Mouse (Mus musculus) liver, embryonic 13.5 days (tissue): ENCODE results near the gene Pfn1. TPM values are rescaled to one million over a fixed set of nuclear protein-coding genes. Genes with fewer than 3 reads are reported as not detected.
A peak's percentile ranks its signal among the peaks of the same experiment; 100 is the strongest.

ENCODE experiments used
- ATAC-seq: fragments of 200-750 bp; cut with Nextera tagmentation; 2 replicates; pipeline ENCODE4 v1.8.0; 2017; ENCODE audit warnings: low read depth, mild to moderate bottlenecking, moderate number of reproducible peaks, moderate library complexity
- DNase-seq: peaks from one replicate; pipeline ENCODE4 v3.0.0; 2022
- H3K27ac ChIP-seq: fragments of 300-500 bp; sonication (generic); 2 replicates; pipeline ENCODE4 v1.5.1; 2015; ENCODE audit warnings: moderate library complexity, mild to moderate bottlenecking, inconsistent platforms
- H3K27me3 ChIP-seq: fragments of 300-500 bp; sonication (generic); 2 replicates; pipeline ENCODE4 v1.6.1; 2015; ENCODE audit warnings: mild to moderate bottlenecking, inconsistent platforms
- H3K36me3 ChIP-seq: fragments of 300-500 bp; sonication (generic); 2 replicates; pipeline ENCODE4 v1.6.1; 2015; ENCODE audit warnings: mild to moderate bottlenecking, inconsistent platforms
- H3K4me1 ChIP-seq: fragments of 300-500 bp; sonication (generic); replicated peaks from 2 replicates; pipeline ENCODE4 v1.6.1; 2015; ENCODE audit warnings: inconsistent platforms
- H3K4me2 ChIP-seq: fragments of 300-500 bp; sonication (generic); 2 replicates; pipeline ENCODE4 v1.6.1; 2015; ENCODE audit warnings: inconsistent platforms, mild to moderate bottlenecking, moderate library complexity
- H3K4me3 ChIP-seq: fragments of 300-500 bp; sonication (generic); replicated peaks from 2 replicates; pipeline ENCODE4 v1.5.1; 2015; ENCODE audit warnings: mild to moderate bottlenecking, inconsistent platforms
- H3K9ac ChIP-seq: fragments of 300-500 bp; sonication (generic); 2 replicates; pipeline ENCODE4 v1.6.1; 2015; ENCODE audit warnings: mild to moderate bottlenecking, inconsistent platforms
- H3K9me3 ChIP-seq: fragments of 300-500 bp; sonication (generic); replicated peaks from 2 replicates; pipeline ENCODE4 v1.6.1; 2016; ENCODE audit warnings: inconsistent platforms
- WGBS: fragments of 180-500 bp; shearing (Covaris S2); methylation state at CpG from one replicate; pipeline ENCODE4 v1.1.7; 2015; ENCODE audit not compliant: insufficient replicate concordance; 5-methylcytosine and 5-hydroxymethylcytosine counted together
- polyA plus RNA-seq: library from polyadenylated mRNA; unstranded; fragments of >200 nt; fragmentation: Nextera tagmentation; extraction: Ambion mirVana; gene quantifications from 2 replicates; pipeline ENCODE4 v1.2.1, GENCODE M21; 2015

Gene Pfn1
- polyA plus RNA-seq, 1 experiment from 2014 or later: 1,347 TPM

DNA sequence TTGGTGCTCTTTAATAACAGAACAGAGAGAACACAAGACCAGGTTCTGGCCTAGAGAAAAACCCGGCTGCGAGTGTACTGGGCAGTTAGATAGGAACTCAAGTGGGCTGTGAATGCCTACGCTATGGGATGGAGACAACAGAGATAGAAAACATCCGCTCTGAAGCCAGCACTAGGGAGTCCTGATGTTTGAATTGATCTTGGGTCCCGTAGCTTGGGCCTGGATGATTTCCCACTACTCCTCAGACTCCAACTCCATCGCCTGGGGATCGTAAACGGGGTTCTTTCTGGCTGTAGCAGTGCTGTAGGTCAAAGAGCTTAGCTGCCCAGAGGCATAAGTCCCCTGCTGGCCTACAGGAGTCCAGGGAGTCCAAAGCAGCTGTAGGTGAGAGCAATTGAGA lies 33.9 kb upstream of the Pfn1 start:
- no peak for DNase-seq
- H3K9me3 ChIP-seq: no peaks in the 10 kb centered on the region
- no peak for ATAC-seq
- peak overlapping the region; percentile 81 for H3K4me3 ChIP-seq
- H3K36me3 ChIP-seq: peaks cover 10% of the 10 kb centered on the region
- H3K27ac ChIP-seq: peak overlapping the region; percentile 74
- H3K4me1 ChIP-seq: peaks cover 28% of the 10 kb centered on the region
- WGBS: 36% methylated on average over 8 of the region's 8 CpGs
- H3K9ac ChIP-seq: peak overlapping the region; percentile 87
- 0 out of 2 replicates have a peak, but pooled peaks cover 3% of the 10 kb centered on the region for H3K27me3 ChIP-seq
- peak overlapping the region; percentile 96 for H3K4me2 ChIP-seq

DNA sequence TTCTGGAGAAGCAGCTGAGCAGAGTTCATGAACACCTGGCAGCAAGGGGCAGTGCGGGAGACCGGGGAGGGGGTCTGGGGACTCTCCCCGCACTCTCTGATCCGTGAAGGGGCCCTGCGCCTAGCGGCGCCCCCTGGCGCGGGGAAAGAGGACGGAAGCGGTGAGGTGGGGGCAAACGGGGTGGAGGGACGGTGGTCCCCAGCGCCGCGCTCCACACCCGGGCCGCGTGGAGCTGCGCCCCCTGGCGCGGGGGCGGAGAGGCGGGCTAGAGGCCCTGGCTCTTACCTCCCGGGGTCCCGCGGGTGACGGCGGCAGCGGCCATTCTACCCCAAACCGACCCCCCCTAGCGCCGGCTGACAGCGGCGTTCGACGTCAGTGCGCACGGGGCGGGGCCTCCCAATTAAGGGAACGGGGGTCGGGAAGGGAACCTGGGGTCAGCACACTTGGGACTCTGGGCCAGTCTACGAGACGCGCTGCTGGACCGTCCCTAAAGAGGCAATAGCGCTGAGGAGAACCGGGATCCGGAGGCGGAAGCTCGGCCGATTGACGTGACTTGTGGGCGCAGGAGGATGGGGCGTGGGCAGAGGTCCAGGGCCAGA lies 33.3 kb upstream of the Pfn1 start, which contains the start of gene Camta2:
TSS of gene Camta2 (minus strand) at position 505 of the 599 bp plus-strand sequence.
- peak; percentile 71 for ATAC-seq
- H3K36me3 ChIP-seq: peaks cover 15% of the 10 kb centered on the region
- no peaks in the 10 kb centered on the region for H3K9me3 ChIP-seq
- H3K27me3 ChIP-seq: 0 out of 2 replicates have a peak, but pooled peaks cover 3% of the 10 kb centered on the region
- WGBS: 0% methylated on average over 53 of the region's 55 CpGs
- peaks cover 30% of the 10 kb centered on the region for H3K4me1 ChIP-seq
- H3K9ac ChIP-seq: peak within 1 kb of the TSS; percentile 87
- H3K4me3 ChIP-seq: peak within 1 kb of the TSS; percentile 81
- peak within 1 kb of the TSS; percentile 74 for H3K27ac ChIP-seq
- H3K4me2 ChIP-seq: peak within 1 kb of the TSS; percentile 96
- peak; percentile 70 for DNase-seq

DNA sequence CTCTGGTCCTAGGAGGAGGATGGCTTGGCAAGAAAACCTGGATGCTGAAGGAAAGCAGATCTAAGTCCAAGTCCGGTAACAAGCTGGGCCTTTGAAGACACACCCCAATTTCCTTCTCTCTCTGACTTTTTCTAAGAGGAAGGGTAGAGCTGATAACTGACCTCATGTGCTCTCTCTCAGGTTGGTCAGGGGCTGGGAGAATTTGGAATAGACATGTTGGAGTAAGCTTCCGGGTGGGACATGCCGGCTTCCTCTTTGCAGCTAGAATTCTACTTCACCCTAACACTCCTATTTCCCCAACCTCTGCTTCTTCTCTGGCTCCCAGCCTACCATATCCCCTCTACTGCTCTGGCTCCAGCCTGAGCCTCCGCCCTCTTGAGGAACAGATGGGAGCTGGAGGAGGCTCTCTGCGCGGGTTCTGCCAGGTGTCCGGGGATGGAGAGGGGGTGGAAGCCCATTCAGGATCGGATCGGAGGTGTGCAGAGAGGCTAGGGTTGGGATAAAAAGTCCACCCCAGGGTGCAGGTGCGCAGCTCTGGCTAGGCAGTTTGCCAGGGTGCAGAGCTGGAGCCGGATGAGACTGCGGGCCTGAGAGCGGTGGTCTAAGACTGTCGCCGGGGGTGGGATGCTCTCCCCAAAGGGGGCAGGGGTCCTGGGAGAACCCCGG lies 32.6 kb upstream of the Pfn1 start:
- Histone ChIP-seq H3K4me2 (peak overlapping the region; percentile 96), H3K27ac (peak overlapping the region; percentile 74), H3K36me3 (peaks cover 18% of the 10 kb centered on the region), H3K4me1 (peaks cover 36% of the 10 kb centered on the region), H3K9ac (peak overlapping the region; percentile 87), H3K27me3 (0 out of 2 replicates have a peak, but pooled peaks cover 3% of the 10 kb centered on the region), H3K9me3 (no peaks in the 10 kb centered on the region), H3K4me3 (peak overlapping the region; percentile 81)
- peak; percentile 29 for ATAC-seq
- no peak for DNase-seq
- 2% methylated on average over 16 of the region's 16 CpGs for WGBS

DNA sequence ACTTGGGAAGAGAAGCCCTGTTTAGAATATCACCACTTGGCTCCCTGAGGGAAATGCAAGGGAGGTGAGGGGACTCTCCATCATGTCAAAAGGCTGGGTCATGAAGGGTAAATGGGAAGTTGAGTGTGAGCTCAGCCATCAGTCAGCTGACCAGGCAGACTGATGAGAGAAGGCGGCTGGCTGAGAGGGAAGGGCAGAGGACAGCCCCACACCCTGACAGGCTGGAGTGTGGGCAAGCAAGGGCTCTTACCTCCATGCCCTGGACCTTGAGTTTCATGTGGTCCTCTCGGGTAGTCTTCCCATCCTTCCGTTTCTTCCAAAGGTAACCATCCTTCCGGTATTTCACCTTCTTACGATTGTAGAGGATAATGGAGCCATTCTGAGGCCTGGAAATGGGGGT lies 29.2 kb upstream of the Pfn1 start:
- H3K27ac ChIP-seq: no peak overlapping the region
- no peak overlapping the region for H3K4me3 ChIP-seq
- DNase-seq (no peak), ATAC-seq (no peak)
- H3K4me1 ChIP-seq: peaks cover 51% of the 10 kb centered on the region
- H3K36me3 ChIP-seq: peaks cover 30% of the 10 kb centered on the region
- WGBS: 72% methylated on average over 5 of the region's 5 CpGs
- H3K9ac ChIP-seq: no peak overlapping the region
- H3K4me2 ChIP-seq: no peak overlapping the region
- H3K9me3 ChIP-seq: no peaks in the 10 kb centered on the region
- H3K27me3 ChIP-seq: no peaks in the 10 kb centered on the region

DNA sequence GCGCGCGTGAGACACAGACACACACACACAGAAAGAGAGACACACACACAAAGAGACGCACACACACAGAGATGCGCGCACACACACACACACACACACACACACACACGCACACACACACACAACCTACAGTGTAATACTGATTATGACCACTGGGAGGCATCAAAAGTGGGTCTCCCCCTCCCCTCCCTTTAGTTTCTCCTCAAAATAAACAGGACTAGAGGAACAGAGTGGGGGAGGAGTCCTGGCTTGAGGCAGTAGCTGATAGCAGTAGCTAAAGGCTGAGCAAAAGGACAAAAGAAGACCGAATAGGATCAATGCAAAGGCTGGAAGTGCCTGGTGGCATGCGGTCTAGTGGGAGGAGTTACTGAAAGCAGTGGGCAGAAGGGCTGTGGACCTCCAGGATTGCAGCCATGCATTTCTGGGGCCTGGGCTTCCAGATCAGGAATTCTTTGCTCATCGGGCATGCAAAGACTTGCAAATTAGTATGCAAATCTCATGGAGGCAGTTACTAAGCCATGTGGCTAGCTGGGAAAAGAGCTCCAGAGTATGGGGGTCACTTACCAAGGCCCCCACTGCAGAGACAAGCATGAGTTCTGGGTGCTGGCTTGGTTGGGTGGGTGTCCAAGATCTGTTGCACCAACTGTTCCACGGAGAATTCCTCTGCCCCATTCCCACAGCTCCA lies 27.6 kb upstream of the Pfn1 start:
- Histone ChIP-seq H3K4me3 (no peak overlapping the region), H3K9ac (no peak overlapping the region), H3K27ac (peak overlapping the region; percentile 24), H3K27me3 (no peaks in the 10 kb centered on the region), H3K9me3 (no peaks in the 10 kb centered on the region), H3K4me2 (no peak overlapping the region), H3K4me1 (peaks cover 42% of the 10 kb centered on the region), H3K36me3 (peaks cover 30% of the 10 kb centered on the region)
- peak; percentile 15; the same call in 1 of the 2 replicates for ATAC-seq
- no peak for DNase-seq
- 51% methylated on average over 11 of the region's 11 CpGs for WGBS

DNA sequence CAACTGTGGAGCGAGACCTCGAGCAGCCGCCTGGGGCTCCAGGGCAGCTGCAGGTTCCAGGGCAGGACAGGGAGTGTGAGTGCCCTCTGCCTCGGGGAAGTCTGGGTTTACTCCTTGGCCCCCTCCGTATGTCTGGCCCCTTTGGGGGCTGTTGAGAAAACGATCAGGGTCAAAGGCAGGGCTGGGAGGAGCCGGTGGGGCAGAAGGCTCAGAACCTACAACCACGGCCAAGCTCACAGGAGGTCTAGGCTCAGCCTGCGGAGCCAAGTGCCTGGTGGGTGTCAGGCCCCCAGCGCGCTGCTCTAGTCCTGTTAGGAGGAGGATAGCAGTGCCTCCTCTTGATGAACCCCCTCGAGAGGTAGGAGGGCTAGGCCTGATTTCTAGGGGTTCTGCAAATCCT lies 26.7 kb upstream of the Pfn1 start:
- peaks cover 35% of the 10 kb centered on the region for H3K36me3 ChIP-seq
- no peak overlapping the region for H3K27ac ChIP-seq
- peaks cover 37% of the 10 kb centered on the region for H3K4me1 ChIP-seq
- H3K4me2 ChIP-seq: no peak overlapping the region
- no peaks in the 10 kb centered on the region for H3K27me3 ChIP-seq
- DNase-seq (no peak), ATAC-seq (no peak)
- 75% methylated on average over 12 of the region's 12 CpGs for WGBS
- no peak overlapping the region for H3K4me3 ChIP-seq
- no peak overlapping the region for H3K9ac ChIP-seq
- H3K9me3 ChIP-seq: no peaks in the 10 kb centered on the region

DNA sequence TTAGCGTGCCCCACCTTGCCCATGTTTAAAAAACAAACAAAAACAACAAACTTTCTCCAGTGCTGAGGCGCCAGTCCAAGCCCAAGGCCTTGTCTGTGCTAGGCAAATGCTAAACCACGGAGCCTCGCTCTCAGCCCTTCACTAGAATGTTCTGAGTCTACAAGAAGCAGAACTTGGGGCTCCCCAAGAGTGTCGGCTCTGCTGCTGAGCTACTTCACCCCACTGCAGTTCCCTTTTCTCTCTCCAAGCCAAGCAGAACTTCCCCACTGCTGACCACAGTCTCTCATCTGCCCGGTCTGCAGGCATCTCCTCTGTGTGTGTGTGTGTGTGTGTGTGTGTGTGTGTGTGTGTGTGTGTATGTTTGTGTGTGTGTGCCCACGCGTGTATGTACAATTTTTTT lies 25.4 kb upstream of the Pfn1 start:
- Histone ChIP-seq H3K27ac (peak overlapping the region; percentile 47; the same call in 1 of the 2 replicates), H3K27me3 (no peaks in the 10 kb centered on the region), H3K4me1 (peaks cover 36% of the 10 kb centered on the region), H3K9me3 (no peaks in the 10 kb centered on the region), H3K4me2 (no peak overlapping the region), H3K36me3 (peaks cover 42% of the 10 kb centered on the region), H3K9ac (no peak overlapping the region), H3K4me3 (no peak overlapping the region)
- ATAC-seq (no peak), DNase-seq (no peak)
- WGBS: 40% methylated on average over 8 of the region's 8 CpGs

DNA sequence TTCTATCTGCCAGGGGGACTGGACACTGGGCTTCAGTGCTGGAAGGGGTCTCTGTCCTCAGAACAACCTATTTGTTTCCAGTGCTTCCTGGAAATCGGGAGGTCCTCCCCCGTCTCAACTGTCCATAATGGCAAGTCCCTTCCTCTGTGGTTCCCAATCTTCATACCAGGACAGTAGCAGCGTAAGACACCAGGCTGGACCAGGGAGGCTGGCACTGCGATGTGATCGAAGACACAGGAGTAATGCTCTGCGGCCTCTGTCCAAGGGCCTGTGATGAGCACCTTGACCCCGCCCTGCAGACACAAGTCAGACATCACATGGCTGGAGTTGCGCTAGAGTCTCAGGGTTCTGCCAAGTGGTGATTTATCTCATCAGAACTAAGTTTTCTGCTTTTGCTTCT lies 24.9 kb upstream of the Pfn1 start:
- H3K9ac ChIP-seq: no peak overlapping the region
- no peaks in the 10 kb centered on the region for H3K27me3 ChIP-seq
- H3K4me2 ChIP-seq: no peak overlapping the region
- H3K4me3 ChIP-seq: no peak overlapping the region
- peak overlapping the region; percentile 47 for H3K27ac ChIP-seq
- no peaks in the 10 kb centered on the region for H3K9me3 ChIP-seq
- DNase-seq (no peak), ATAC-seq (no peak)
- H3K4me1 ChIP-seq: peaks cover 39% of the 10 kb centered on the region
- WGBS: 82% methylated on average over 8 of the region's 8 CpGs
- H3K36me3 ChIP-seq: peaks cover 45% of the 10 kb centered on the region

DNA sequence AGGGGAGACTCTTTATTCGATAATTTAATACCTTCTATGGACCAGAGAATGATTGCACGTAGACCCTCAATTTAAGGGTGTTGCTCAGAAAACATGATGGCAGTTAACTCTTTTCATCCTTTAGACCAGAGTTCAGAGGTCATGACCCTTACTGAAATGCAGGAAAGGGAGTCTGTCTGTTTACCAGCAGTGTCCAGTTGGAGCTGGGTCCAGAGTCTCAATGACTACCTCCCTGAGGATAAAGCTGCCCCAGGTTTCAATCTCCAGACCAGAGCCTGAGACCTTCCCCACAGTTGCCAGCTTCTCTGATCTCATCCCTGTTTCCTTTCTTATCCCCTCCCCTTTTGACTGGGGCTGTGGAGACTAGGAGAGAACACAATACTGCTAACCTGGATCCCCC lies 24.1 kb upstream of the Pfn1 start:
- peaks cover 44% of the 10 kb centered on the region for H3K36me3 ChIP-seq
- peak; percentile 39 for ATAC-seq

DNA sequence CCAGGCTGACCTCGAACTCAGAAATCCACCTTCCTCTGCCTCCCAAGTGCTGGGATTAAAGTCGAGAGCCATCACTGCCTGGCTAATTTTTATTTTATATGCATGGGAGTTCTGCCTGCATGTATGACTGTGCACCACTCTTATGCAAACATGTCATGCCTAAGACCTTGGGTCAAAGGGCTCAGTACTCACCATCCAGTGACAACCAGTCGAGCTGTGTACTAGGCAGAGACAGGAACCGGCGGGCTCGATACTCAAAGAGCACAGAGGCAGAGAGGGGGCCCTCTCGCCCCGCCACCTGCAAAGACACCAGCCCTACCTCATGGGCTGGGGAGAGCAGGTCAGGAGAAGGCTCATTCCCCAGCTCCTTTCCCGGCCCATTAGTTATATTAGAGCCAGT lies 23.6 kb upstream of the Pfn1 start:
- Histone ChIP-seq H3K27ac (peak overlapping the region; percentile 47; the same call in 1 of the 2 replicates), H3K4me2 (no peak overlapping the region), H3K4me3 (no peak overlapping the region), H3K36me3 (peaks cover 39% of the 10 kb centered on the region), H3K27me3 (no peaks in the 10 kb centered on the region), H3K4me1 (peaks cover 40% of the 10 kb centered on the region), H3K9me3 (no peaks in the 10 kb centered on the region), H3K9ac (no peak overlapping the region)
- ATAC-seq (peak; percentile 34; the same call in 1 of the 2 replicates), DNase-seq (no peak)
- WGBS: 71% methylated on average over 9 of the region's 9 CpGs

More for the DNA sequence above, 24.1 kb upstream of the Pfn1 start:
- H3K9me3 ChIP-seq: no peaks in the 10 kb centered on the region
- WGBS: 78% methylated on average over 2 of the region's 2 CpGs
- no peaks in the 10 kb centered on the region for H3K27me3 ChIP-seq
- H3K4me3 ChIP-seq: no peak overlapping the region
- H3K27ac ChIP-seq: peak overlapping the region; percentile 47
- no peak overlapping the region for H3K4me2 ChIP-seq
- H3K9ac ChIP-seq: no peak overlapping the region
- DNase-seq: no peak
- H3K4me1 ChIP-seq: peaks cover 40% of the 10 kb centered on the region

DNA sequence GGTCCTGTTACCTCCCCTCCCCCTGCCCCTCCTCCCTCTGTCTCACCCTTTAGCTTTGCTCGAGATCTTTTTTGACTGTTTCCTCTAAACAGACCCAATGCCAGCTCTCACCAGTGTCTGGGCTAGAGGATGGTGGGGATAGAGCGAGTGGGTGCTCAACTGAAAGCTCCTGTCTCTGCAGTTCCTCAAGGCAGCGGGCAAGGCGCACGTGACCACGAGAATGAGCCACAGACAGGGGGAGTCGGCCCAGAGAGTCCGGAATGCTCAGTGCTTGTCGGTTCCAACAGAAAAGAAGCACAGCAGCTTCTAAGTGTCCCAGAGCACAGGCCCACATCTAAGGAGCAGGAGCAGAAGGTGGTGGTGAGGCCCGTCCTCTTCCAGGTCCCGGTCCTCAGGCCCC lies 20.1 kb upstream of the Pfn1 start:
- 59% methylated on average over 11 of the region's 11 CpGs for WGBS
- peaks cover 33% of the 10 kb centered on the region for H3K36me3 ChIP-seq

More for the DNA sequence above, 20.1 kb upstream of the Pfn1 start:
- DNase-seq (no peak), ATAC-seq (no peak)
- no peaks in the 10 kb centered on the region for H3K9me3 ChIP-seq
- H3K4me1 ChIP-seq: peaks cover 45% of the 10 kb centered on the region
- H3K4me3 ChIP-seq: no peak overlapping the region
- H3K27ac ChIP-seq: no peak overlapping the region
- no peak overlapping the region for H3K9ac ChIP-seq
- H3K4me2 ChIP-seq: no peak overlapping the region
- H3K27me3 ChIP-seq: no peaks in the 10 kb centered on the region
